17 mouse cellular contexts compared by ENCODE assay signal in the genomic region with DNA sequence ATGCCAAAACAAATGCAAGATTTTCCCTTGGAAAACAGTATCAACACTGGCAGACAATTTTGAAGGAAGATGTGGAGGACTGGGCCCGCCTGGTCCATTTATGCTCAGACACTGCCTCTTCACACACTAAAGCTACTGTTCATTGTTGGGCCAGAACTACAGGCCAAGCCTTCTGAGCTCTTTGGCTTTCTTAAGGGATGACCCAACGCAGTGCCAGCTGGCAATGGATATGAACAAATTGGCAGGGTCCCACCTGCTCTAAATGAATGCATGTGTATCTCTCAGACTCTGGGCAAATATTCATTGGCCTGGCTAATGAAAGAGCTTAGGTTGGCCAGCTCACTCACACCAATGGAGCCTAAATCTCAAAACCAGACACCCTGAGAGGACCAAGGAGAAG.
DNase-seq lines count a peak whose midpoint lies in the region; ATAC-seq lines count a peak whose summit lies in the region.
"Had no signal": no experiment of that assay in that cellular context is flagged by ENCODE, and none has a peak within 500 bp of the region (broad histone marks: within the 10 kb centered on the region; RNA-seq: fewer than 3 reads in every experiment).

No protein-coding gene starts in this region.

- no peaks in the 10 kb centered on the region; the same call in 1 of the 2 replicates for H3K27me3 ChIP-seq in hindbrain, embryonic 16.5 days (replicated peaks; ENCODE audit: control insufficient read depth, insufficient read depth, low read length)
- no peaks in the 10 kb centered on the region for H3K27me3 ChIP-seq in hindbrain, embryonic 14.5 days (ENCODE audit: control insufficient read depth, insufficient read depth, low read length)
- H3K27me3 ChIP-seq: embryonic facial prominence, embryonic 13.5 days; forebrain, embryonic 12.5 days; midbrain, embryonic 15.5 days had no signal

- no peak for DNase-seq in hindbrain, embryonic 14.5 days (ENCODE audit: low spot score)
- peak; percentile 79 for DNase-seq in Muller cell, postnatal 12 days (ENCODE audit: inconsistent ontology term)
- DNase-seq in adipocyte (ENCODE audit: low spot score): peak; percentile 12
- peak; percentile 21 for DNase-seq in gastrocnemius, adult 18-20 months (ENCODE audit: low spot score)
- no peak for DNase-seq in thymus, postnatal 4 days
- DNase-seq in embryo, embryonic 9.5 days (ENCODE audit: extremely low spot score): no peak
- DNase-seq in testis, postnatal 14 days (ENCODE audit: low spot score): no peak
- DNase-seq: adrenal gland, postnatal 14 days; kidney, postnatal 14 days; lung, postnatal 36 days had no signal

- H3K4me1 ChIP-seq in hindbrain, embryonic 16.5 days (ENCODE audit: control insufficient read depth, insufficient read depth, low read depth, low read length): no peaks in the 10 kb centered on the region
- H3K4me1 ChIP-seq in hindbrain, embryonic 14.5 days (replicated peaks; ENCODE audit: control insufficient read depth, insufficient read depth, low read length): no peaks in the 10 kb centered on the region
- H3K4me1 ChIP-seq: midbrain, embryonic 15.5 days had no signal

- no peak overlapping the region for H3K9ac ChIP-seq in hindbrain, embryonic 16.5 days (ENCODE audit: low read depth, low read length)
- H3K9ac ChIP-seq in hindbrain, embryonic 14.5 days: no peak overlapping the region
- H3K9ac ChIP-seq: embryonic facial prominence, embryonic 13.5 days; forebrain, embryonic 12.5 days; liver, embryonic 14.5 days; midbrain, embryonic 15.5 days had no signal

- H3K9me3 ChIP-seq in hindbrain, embryonic 16.5 days (ENCODE audit: control insufficient read depth, low read length): no peaks in the 10 kb centered on the region
- no peaks in the 10 kb centered on the region for H3K9me3 ChIP-seq in hindbrain, embryonic 14.5 days (ENCODE audit: control insufficient read depth, low read length)
- H3K9me3 ChIP-seq: embryonic facial prominence, embryonic 13.5 days; forebrain, embryonic 12.5 days; midbrain, embryonic 15.5 days had no signal

- no peak overlapping the region for H3K4me3 ChIP-seq in hindbrain, embryonic 16.5 days (ENCODE audit: low read length)
- H3K4me3 ChIP-seq in hindbrain, embryonic 14.5 days (replicated peaks; ENCODE audit: low read length): no peak overlapping the region
- H3K4me3 ChIP-seq: embryonic facial prominence, embryonic 13.5 days; forebrain, embryonic 12.5 days; midbrain, embryonic 15.5 days had no signal

- no peak overlapping the region for H3K4me2 ChIP-seq in hindbrain, embryonic 16.5 days (ENCODE audit: low read length)
- no peak overlapping the region for H3K4me2 ChIP-seq in hindbrain, embryonic 14.5 days (replicated peaks)
- H3K4me2 ChIP-seq: embryonic facial prominence, embryonic 13.5 days; forebrain, embryonic 12.5 days; midbrain, embryonic 15.5 days had no signal

- H3K27ac ChIP-seq in hindbrain, embryonic 16.5 days (ENCODE audit: low read depth, low read length): no peak overlapping the region
- H3K27ac ChIP-seq in hindbrain, embryonic 14.5 days: no peak overlapping the region
- H3K27ac ChIP-seq: embryonic facial prominence, embryonic 13.5 days; forebrain, embryonic 12.5 days; liver, embryonic 14.5 days; midbrain, embryonic 15.5 days; stomach, postnatal 0 days had no signal

- ATAC-seq in hindbrain, embryonic 16.5 days: peak; percentile 73; the same call in 1 of the 2 replicates
- no peak for ATAC-seq in hindbrain, embryonic 14.5 days (ENCODE audit: low FRiP score)
- ATAC-seq: intestine, postnatal 0 days; midbrain, embryonic 15.5 days had no signal

- WGBS in hindbrain, embryonic 16.5 days: 85% methylated on average over 2 of the region's 2 CpGs
- WGBS in hindbrain, embryonic 14.5 days: 93% methylated on average over 2 of the region's 2 CpGs

- H3K36me3 ChIP-seq in hindbrain, embryonic 16.5 days (ENCODE audit: control insufficient read depth, insufficient read depth, low read length): no peaks in the 10 kb centered on the region
- no peaks in the 10 kb centered on the region for H3K36me3 ChIP-seq in hindbrain, embryonic 14.5 days (replicated peaks; ENCODE audit: control insufficient read depth, insufficient read depth)
- H3K36me3 ChIP-seq: embryonic facial prominence, embryonic 13.5 days; forebrain, embryonic 12.5 days; midbrain, embryonic 15.5 days had no signal

Comparison
In these comparisons a context has a peak if more than half of its experiments do, and no peak if none do; other contexts are left out.
1. DNase-seq: peak in Muller cell, postnatal 12 days (single experiment), adipocyte (single experiment) and gastrocnemius, adult 18-20 months (single experiment); none in hindbrain, embryonic 14.5 days (single experiment), thymus, postnatal 4 days (single experiment), embryo, embryonic 9.5 days (single experiment) and testis, postnatal 14 days (single experiment).